Mouse (Mus musculus) midbrain, embryonic 13.5 days (tissue): ENCODE measurements around the gene Tbl3. TPM values are rescaled to one million over a fixed set of nuclear protein-coding genes. Genes with fewer than 3 reads are reported as not detected.
"Not testable (repeated sequence)": the region's sequence is repeated elsewhere in the genome, so short reads cannot be mapped to it uniquely, and the experiment has no call there.

Experiments used
- ATAC-seq: fragments of 200-750 bp; cut with Nextera tagmentation; 2 replicates; pipeline ENCODE4 v1.8.0; 2017; ENCODE audit warnings: mild to moderate bottlenecking, moderate TSS enrichment, moderate library complexity
- H3K27ac ChIP-seq: fragments of 300-500 bp; sonication (generic); 2 replicates; pipeline ENCODE4 v1.5.1; 2015; ENCODE audit warnings: inconsistent platforms, mild to moderate bottlenecking, moderate library complexity
- H3K27me3 ChIP-seq: fragments of 300-500 bp; sonication (generic); 2 replicates; pipeline ENCODE4 v1.6.1; 2015; ENCODE audit warnings: mild to moderate bottlenecking, inconsistent platforms
- H3K36me3 ChIP-seq: fragments of 300-500 bp; sonication (generic); 2 replicates; pipeline ENCODE4 v1.6.1; 2015; ENCODE audit warnings: mild to moderate bottlenecking, inconsistent platforms
- H3K4me1 ChIP-seq: fragments of 300-500 bp; sonication (generic); replicated peaks from 2 replicates; pipeline ENCODE4 v1.6.1; 2015; ENCODE audit warnings: inconsistent platforms
- H3K4me2 ChIP-seq: fragments of 300-500 bp; sonication (generic); replicated peaks from 2 replicates; pipeline ENCODE4 v1.6.1; 2015; ENCODE audit warnings: moderate library complexity, mild to moderate bottlenecking, inconsistent platforms
- H3K4me3 ChIP-seq: fragments of 300-500 bp; sonication (generic); replicated peaks from 2 replicates; pipeline ENCODE4 v1.5.1; 2015; ENCODE audit warnings: mild to moderate bottlenecking, inconsistent platforms
- H3K9ac ChIP-seq: fragments of 300-500 bp; sonication (generic); replicated peaks from 2 replicates; pipeline ENCODE4 v1.6.1; 2015; ENCODE audit warnings: mild to moderate bottlenecking, inconsistent platforms
- H3K9me3 ChIP-seq: fragments of 300-500 bp; sonication (generic); 2 replicates; pipeline ENCODE4 v1.6.1; 2016; ENCODE audit warnings: mild to moderate bottlenecking, inconsistent platforms
- WGBS: fragments of 180-500 bp; shearing (Covaris S2); methylation state at CpG from one replicate; pipeline ENCODE4 v1.1.7; 2015; 5-methylcytosine and 5-hydroxymethylcytosine counted together
- polyA plus RNA-seq: library from polyadenylated mRNA; unstranded; fragments of >200 nt; fragmentation: Nextera tagmentation; extraction: Ambion mirVana; gene quantifications from 2 replicates; pipeline ENCODE4 v1.2.1, GENCODE M21; 2015

The Tbl3 gene
- polyA plus RNA-seq, 1 experiment from 2014 or later = 84.3 TPM

- no peak overlapping the region for H3K27ac ChIP-seq
- no peaks in the 10 kb centered on the region for H3K9me3 ChIP-seq
- H3K4me2 ChIP-seq = no peak overlapping the region
- H3K36me3 ChIP-seq = no peaks in the 10 kb centered on the region
- no peak overlapping the region for H3K4me3 ChIP-seq
- no peaks in the 10 kb centered on the region; the same call in 1 of the 2 replicates for H3K27me3 ChIP-seq
- no peak overlapping the region for H3K9ac ChIP-seq
- 31% methylated on average over 6 of the region's 6 CpGs for WGBS
- ATAC-seq = no peak
- H3K4me1 ChIP-seq = peaks cover 32% of the 10 kb centered on the region
Observed at GRCm38 (mm10) chr17:24667416-24667815, 40.0 kb downstream of the Tbl3 start.

- not testable (repeated sequence) for H3K4me3 ChIP-seq, H3K27me3 ChIP-seq, H3K9ac ChIP-seq, H3K4me2 ChIP-seq, H3K27ac ChIP-seq, ATAC-seq, H3K36me3 ChIP-seq, H3K9me3 ChIP-seq
- H3K4me1 ChIP-seq = peaks cover 28% of the 10 kb centered on the region
- 74% methylated on average over 7 of the region's 7 CpGs for WGBS
Observed at GRCm38 (mm10) chr17:24667011-24667410, 40.4 kb downstream of the Tbl3 start.

GRCm38 (mm10) chr17:24658017-24658758 is 49.3 kb downstream of the Tbl3 start, which contains the start of gene Npw:
Npw (minus strand) TSS chr17:24658457.
- peaks cover 54% of the 10 kb centered on the region for H3K27me3 ChIP-seq
- peak; percentile 65 for ATAC-seq

GRCm38 (mm10) chr17:24654969-24655368 is 52.5 kb downstream of the Tbl3 start:
- Histone ChIP-seq H3K9ac (no peak overlapping the region), H3K27me3 (peaks cover 63% of the 10 kb centered on the region), H3K4me2 (no peak overlapping the region), H3K36me3 (no peaks in the 10 kb centered on the region), H3K4me1 (peaks cover 20% of the 10 kb centered on the region), H3K9me3 (no peaks in the 10 kb centered on the region), H3K4me3 (no peak overlapping the region), H3K27ac (no peak overlapping the region)
- WGBS = 80% methylated on average over 4 of the region's 4 CpGs
- no peak for ATAC-seq

More at GRCm38 (mm10) chr17:24658017-24658758, 49.3 kb downstream of the Tbl3 start, which contains the start of gene Npw:
- peak within 1 kb of the TSS; percentile 51 for H3K9ac ChIP-seq
- no peak within 1 kb of the TSS for H3K27ac ChIP-seq
- H3K9me3 ChIP-seq = no peaks in the 10 kb centered on the region
- peaks cover 14% of the 10 kb centered on the region for H3K4me1 ChIP-seq
- H3K36me3 ChIP-seq = no peaks in the 10 kb centered on the region
- H3K4me3 ChIP-seq = peak within 1 kb of the TSS; percentile 36
- H3K4me2 ChIP-seq = peak within 1 kb of the TSS; percentile 59
- 2% methylated on average over 47 of the region's 47 CpGs for WGBS

GRCm38 (mm10) chr17:24653967-24654710 is 53.3 kb downstream of the Tbl3 start:
- H3K9ac ChIP-seq = no peak overlapping the region
- WGBS = 7% methylated on average over 15 of the region's 19 CpGs
- H3K27ac ChIP-seq = no peak overlapping the region
- no peaks in the 10 kb centered on the region for H3K9me3 ChIP-seq
- peak overlapping the region; percentile 11; the same call in 1 of the 2 replicates for H3K4me3 ChIP-seq
- H3K4me2 ChIP-seq = peak overlapping the region; percentile 44
- H3K4me1 ChIP-seq = peaks cover 27% of the 10 kb centered on the region
- ATAC-seq = peak; percentile 37
- H3K27me3 ChIP-seq = peaks cover 63% of the 10 kb centered on the region
- no peaks in the 10 kb centered on the region for H3K36me3 ChIP-seq

- peaks cover 50% of the 10 kb centered on the region for H3K27me3 ChIP-seq
Observed at GRCm38 (mm10) chr17:24651835-24652234, 55.6 kb downstream of the Tbl3 start.

GRCm38 (mm10) chr17:24650766-24651165 is 56.7 kb downstream of the Tbl3 start:
- Histone ChIP-seq H3K9ac (0 out of 2 replicates have a peak overlapping the region, but pooled peaks have one; percentile 88), H3K4me3 (peak overlapping the region; percentile 63; the same call in 1 of the 2 replicates), H3K4me2 (peak overlapping the region; percentile 94), H3K9me3 (no peaks in the 10 kb centered on the region), H3K27ac (no peak overlapping the region), H3K27me3 (peaks cover 41% of the 10 kb centered on the region), H3K4me1 (peaks cover 13% of the 10 kb centered on the region), H3K36me3 (no peaks in the 10 kb centered on the region)
- WGBS = 74% methylated on average over 4 of the region's 4 CpGs
- ATAC-seq = no peak

More at GRCm38 (mm10) chr17:24651835-24652234, 55.6 kb downstream of the Tbl3 start:
- Histone ChIP-seq H3K4me1 (peaks cover 13% of the 10 kb centered on the region), H3K4me2 (no peak overlapping the region), H3K36me3 (no peaks in the 10 kb centered on the region), H3K27ac (no peak overlapping the region), H3K9ac (no peak overlapping the region), H3K4me3 (no peak overlapping the region), H3K9me3 (no peaks in the 10 kb centered on the region)
- WGBS = 75% methylated on average over 3 of the region's 3 CpGs
- no peak for ATAC-seq

GRCm38 (mm10) chr17:24650070-24650616 is 57.3 kb downstream of the Tbl3 start, which contains the start of gene Slc9a3r2:
Slc9a3r2 (minus strand) TSS chr17:24650327.
- peak within 1 kb of the TSS; percentile 37; the same call in 1 of the 2 replicates for H3K27ac ChIP-seq
- ATAC-seq = peak; percentile 70; the same call in 1 of the 2 replicates
- H3K4me2 ChIP-seq = peak within 1 kb of the TSS; percentile 94
- H3K9ac ChIP-seq = peak within 1 kb of the TSS; percentile 88
- H3K36me3 ChIP-seq = no peaks in the 10 kb centered on the region
- peak within 1 kb of the TSS; percentile 63 for H3K4me3 ChIP-seq
- peaks cover 13% of the 10 kb centered on the region for H3K4me1 ChIP-seq
- peaks cover 41% of the 10 kb centered on the region for H3K27me3 ChIP-seq
- no peaks in the 10 kb centered on the region for H3K9me3 ChIP-seq
- 1% methylated on average over 40 of the region's 41 CpGs for WGBS

- ATAC-seq = peak; percentile 43; the same call in 1 of the 2 replicates
- no peaks in the 10 kb centered on the region for H3K9me3 ChIP-seq
- H3K9ac ChIP-seq = peak overlapping the region; percentile 88
- H3K36me3 ChIP-seq = no peaks in the 10 kb centered on the region
- WGBS = under 1% methylated on average over 35 of the region's 35 CpGs
- peak overlapping the region; percentile 37; the same call in 1 of the 2 replicates for H3K27ac ChIP-seq
- H3K27me3 ChIP-seq = peaks cover 40% of the 10 kb centered on the region
- peak overlapping the region; percentile 94 for H3K4me2 ChIP-seq
- peak overlapping the region; percentile 63 for H3K4me3 ChIP-seq
- H3K4me1 ChIP-seq = peaks cover 13% of the 10 kb centered on the region
Observed at GRCm38 (mm10) chr17:24649581-24650069, 57.8 kb downstream of the Tbl3 start.

- Histone ChIP-seq H3K9ac (peak overlapping the region; percentile 25; the same call in 1 of the 2 replicates), H3K36me3 (no peaks in the 10 kb centered on the region)
Observed at GRCm38 (mm10) chr17:24648731-24649377, 58.6 kb downstream of the Tbl3 start.

More at GRCm38 (mm10) chr17:24648731-24649377, 58.6 kb downstream of the Tbl3 start:
- ATAC-seq = no peak
- H3K4me1 ChIP-seq = peaks cover 13% of the 10 kb centered on the region
- peak overlapping the region; percentile 63 for H3K4me3 ChIP-seq
- no peak overlapping the region for H3K27ac ChIP-seq
- H3K4me2 ChIP-seq = peak overlapping the region; percentile 94
- 71% methylated on average over 10 of the region's 10 CpGs for WGBS
- peaks cover 37% of the 10 kb centered on the region for H3K27me3 ChIP-seq
- H3K9me3 ChIP-seq = no peaks in the 10 kb centered on the region
